Mouse (Mus musculus): ENCODE measurements around the gene Gm13023.
"Not testable (repeated sequence)": the region's sequence is repeated elsewhere in the genome, so short reads cannot be mapped to it uniquely, and the experiment has no call there.

The Gm13023 gene

GRCm38 (mm10) chr4:143789052-143789451 is at the start of gene Gm13023:
Gene Gm13023 (plus strand): TSS chr4:143789352.
- DNase-seq, result not testable (repeated sequence)

DNA sequence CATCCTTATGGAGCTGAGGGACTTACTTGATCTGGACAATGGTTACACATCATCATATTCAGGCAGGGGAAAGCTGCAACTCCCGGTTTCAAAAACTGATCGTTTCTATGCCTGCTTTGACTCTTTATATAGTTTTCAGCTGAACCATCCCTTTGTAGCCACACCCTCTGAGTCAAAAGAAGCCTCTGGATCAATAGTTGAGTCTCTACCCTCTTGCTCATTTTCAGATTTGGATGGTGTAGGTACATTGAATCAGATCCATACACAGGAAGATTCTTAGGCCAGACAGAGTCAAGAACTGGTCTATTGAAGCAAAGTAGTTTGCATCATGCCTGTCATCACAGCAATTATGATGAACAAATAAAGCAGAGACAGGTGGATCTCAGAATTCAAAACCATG is 26.8 kb downstream of the Gm13023 start, which contains the start of gene Gm13084:
Gene Gm13084, minus strand, starts transcription at position 101 of the 400 bp plus-strand sequence.
- no peak for DNase-seq
